Mouse (Mus musculus): ENCODE data around the gene Ebf1. TPM values are rescaled to one million over a fixed set of nuclear protein-coding genes. Genes with fewer than 3 reads are reported as not detected.

The Ebf1 gene
- polyA plus RNA-seq, 1 experiment, result 2.8 TPM

DNA sequence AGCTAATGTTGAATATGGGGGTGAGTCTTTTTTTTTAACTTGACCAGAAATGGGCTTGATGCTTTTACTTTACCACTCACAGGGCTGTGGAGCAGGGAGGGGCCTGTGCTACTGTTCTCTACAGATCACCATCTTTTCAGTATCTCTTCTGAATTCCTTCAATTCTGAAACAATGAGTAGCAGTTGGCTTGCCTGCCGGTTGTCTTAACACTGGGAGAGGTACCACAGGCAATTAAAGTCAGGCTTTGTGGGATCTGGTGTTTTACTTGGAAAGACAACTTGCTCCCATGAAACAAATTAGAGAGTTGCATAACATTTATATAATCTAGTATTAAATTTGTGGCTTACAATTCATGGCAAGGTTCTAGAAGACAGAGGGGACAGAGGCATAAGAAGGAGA, 294.6 kb downstream of the Ebf1 start:
- 59% methylated on average over 1 of the region's 1 CpGs for WGBS
- no peak for DNase-seq (ENCODE audit: low read depth, low spot score)

DNA sequence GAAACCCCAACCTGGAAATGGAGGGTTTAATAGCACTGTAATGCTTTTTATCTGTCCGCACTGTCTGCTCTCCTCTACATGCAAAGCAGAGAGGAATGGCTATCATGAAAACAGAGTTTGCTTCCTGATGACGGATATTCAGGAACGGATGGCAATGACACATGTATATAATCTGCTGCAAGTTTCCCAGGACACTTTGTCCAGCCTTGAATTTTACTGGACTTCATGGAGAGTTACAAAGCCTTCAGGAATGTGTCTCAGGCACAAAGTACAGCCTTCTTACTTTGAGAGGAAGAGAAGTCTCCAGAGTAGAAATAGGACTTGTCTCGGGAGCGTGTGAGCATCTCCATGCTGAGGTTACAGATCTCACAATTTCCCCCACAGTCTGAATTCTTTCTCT, 296.7 kb downstream of the Ebf1 start:
- DNase-seq (ENCODE audit: low read depth, low spot score), result no peak
- WGBS, result 70% methylated on average over 5 of the region's 5 CpGs

DNA sequence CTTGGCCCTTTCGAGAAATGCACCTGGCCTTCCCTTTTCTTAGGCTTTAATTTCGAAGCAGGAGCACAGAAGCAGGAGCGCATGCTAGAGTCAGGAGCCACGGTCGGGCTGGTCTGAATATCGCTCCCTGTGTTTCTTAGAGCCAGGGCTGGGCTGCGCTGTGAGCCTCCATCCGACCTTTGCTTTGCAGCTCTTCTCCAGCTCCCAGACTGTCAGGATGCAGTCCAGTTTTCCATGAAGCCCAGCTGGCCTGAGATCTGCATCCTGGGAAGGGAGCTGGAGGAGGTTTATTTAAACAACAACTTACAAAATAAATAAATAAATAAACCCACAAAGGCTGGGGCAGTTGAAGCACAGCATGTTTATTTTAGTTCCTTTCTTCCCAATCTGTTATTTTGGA, 299.9 kb downstream of the Ebf1 start:
- DNase-seq (ENCODE audit: low read depth, low spot score), result no peak
- WGBS, result 55% methylated on average over 8 of the region's 8 CpGs

DNA sequence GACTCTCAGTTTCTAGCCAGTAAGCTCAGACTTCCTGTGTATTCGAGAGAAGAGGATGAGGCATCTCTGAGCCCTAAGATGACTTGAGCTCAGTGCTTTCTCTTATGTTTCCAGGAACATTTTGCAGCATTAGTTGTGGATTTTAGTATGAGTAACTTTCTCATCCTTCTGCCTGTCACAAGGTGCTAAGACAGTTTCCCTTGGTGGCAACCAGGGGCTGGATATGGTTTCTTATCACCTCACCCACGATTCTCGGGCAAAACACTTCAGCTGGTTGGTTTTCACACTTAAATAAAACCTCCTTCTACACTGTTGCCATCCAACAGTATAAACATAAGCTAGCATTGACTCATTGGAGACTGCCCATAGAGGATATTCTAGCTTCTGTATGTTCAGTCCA, 306.0 kb downstream of the Ebf1 start:
- no peak for DNase-seq (ENCODE audit: low read depth, low spot score)
- 64% methylated on average over 3 of the region's 3 CpGs for WGBS

DNA sequence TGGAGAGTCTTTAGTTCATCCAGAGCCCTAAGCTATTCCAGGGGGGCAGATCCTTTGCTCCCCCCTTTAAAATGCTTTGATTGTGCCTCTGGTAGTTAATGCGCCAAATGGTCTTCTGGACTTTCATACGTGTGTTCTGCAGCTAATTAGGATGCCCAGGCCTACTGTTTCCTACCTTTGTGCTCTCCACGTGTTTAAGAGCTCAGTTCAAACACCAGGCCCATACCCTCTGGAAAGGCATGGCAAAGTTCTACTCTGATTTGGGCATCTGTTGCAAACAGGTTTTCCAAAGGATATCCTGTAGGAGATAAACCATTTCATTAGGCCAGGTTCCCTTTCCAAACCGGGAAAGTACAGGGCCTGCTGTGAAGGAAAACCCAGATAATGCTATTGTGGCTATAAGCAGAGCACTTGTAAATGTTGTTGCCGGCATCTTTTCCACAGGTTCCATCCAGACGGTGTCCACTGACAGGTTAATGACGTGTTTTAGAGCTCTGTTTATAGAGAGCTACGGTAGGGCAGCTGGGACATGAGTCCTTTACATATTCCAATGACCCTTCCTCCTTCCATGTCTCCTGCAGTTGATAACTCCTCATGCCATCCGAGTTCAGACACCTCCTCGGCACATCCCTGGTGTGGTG, 306.9 kb downstream of the Ebf1 start:
- no peak for DNase-seq (ENCODE audit: low read depth, low spot score)
- WGBS, result 68% methylated on average over 10 of the region's 10 CpGs

DNA sequence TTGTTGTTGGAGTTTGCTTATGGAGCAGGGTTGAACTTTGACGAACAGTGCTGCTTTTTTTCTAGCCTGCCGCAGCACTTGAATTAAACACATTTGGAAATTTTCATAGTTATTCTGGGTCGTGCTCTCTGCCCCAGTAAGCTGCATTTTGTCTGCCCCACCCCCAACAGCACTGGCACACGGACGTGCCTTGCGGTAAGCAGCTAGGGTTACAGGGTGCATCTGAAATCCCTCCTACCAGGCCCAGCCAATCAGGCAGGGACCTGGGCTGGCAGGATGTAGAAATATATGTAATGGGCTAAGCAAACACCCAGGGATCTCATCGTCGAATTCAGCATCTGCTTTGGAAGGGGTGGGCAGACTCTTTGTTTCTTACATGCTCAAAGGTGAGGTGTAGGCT, 307.8 kb downstream of the Ebf1 start:
- 50% methylated on average over 8 of the region's 8 CpGs for WGBS
- no peak for DNase-seq (ENCODE audit: low read depth, low spot score)

DNA sequence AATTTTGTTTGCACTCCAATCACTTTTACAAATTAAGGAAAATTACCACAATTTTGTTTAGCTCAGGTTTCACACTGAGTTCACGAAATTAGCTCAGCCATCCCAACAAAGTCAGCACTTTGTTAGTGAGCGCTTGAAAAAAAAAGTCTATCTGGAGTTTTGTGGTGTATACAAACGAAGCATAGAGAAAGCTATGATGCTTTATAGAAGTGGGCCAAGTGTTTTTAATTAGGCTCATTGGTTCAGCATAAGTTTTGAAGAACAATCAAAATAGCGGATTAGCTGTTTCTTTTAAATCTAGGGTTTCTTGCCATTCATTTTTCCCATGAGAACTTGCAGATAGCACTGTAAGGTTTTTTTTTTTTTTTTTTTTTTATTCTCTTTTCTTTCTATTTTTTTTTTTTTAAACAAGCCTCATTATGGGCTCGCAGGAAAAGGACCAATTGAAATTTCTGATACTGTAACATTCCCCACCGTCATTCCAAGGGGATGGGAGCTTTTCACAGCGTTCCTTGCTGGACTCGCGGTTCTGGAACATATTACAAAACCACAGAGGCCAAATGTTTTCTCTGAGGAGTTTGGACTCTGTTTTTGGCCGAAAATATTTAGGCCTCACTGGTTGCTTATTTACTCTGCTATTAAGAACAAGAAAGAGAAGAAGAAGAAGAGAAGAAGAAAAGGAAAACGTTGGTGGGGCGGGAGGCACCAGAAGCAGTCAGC, 308.8 kb downstream of the Ebf1 start:
- DNase-seq (ENCODE audit: low read depth, low spot score), result no peak
- 71% methylated on average over 12 of the region's 12 CpGs for WGBS

DNA sequence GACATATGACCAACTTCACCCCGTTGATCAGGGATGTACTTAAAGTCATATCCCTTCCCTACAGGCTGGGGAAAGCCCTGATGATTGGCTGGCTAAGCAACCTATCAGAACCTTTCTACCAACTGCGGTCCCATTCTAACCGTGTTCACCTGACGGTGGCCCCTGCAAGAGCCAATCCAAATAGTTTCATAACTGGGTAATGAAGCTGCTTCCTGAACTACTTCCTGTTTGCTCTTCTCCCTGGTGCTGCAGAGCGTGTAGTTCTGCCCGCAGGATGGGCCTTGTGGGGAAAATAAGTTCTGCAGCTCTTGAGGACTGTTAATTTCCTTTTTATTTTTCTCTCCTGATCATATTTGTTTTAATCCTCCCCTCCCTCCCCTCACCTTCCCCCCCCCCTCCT, 311.3 kb downstream of the Ebf1 start:
- no peak for DNase-seq (ENCODE audit: low read depth, low spot score)
- 78% methylated on average over 6 of the region's 6 CpGs for WGBS

DNA sequence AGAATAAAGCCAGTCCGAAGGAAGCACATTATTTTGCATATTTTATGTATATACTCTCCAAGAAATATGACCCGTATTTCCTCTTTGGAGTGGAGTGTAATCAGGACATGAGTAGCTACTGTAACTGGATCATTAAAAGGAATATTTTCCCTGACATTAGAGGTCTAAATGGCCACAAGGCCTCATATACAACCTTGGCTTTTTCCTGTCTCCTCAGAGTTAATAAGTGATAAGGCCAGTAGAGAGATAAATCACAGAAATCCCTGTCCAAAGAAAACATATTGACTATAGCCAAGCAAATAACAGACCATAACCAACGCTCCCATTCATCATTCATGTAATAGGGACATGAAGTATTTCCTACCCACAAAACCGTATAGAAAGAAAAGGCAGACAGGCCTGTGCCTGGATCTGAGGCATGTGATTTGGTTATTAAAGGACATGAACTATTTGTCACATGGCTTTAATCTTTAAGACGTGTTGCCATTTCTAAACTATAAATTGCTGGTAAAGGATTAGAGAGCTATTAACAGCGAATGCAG, 315.9 kb downstream of the Ebf1 start:
- WGBS, result 71% methylated on average over 6 of the region's 6 CpGs
- DNase-seq (ENCODE audit: low read depth, low spot score), result no peak

DNA sequence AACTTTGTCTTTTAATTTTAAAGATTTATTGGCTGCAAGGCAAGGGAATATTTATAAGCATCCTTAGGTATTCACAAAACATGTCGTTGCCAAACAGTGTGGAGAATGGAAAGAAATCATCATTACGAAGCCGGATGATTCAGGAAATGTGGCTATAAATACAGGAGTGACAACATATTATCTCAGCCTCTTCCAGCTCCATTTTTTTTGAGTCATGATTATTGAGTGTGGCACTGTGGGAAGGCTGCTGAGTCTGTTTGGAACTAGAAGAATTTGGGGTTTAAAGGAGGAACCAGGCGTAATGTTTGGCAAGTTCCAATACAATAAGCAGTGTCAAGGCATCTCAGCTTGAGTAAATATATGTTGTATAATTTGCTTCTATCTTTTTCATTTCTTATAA, 326.7 kb downstream of the Ebf1 start:
- no peak for DNase-seq (ENCODE audit: low read depth, low spot score)
- 71% methylated on average over 4 of the region's 4 CpGs for WGBS

DNA sequence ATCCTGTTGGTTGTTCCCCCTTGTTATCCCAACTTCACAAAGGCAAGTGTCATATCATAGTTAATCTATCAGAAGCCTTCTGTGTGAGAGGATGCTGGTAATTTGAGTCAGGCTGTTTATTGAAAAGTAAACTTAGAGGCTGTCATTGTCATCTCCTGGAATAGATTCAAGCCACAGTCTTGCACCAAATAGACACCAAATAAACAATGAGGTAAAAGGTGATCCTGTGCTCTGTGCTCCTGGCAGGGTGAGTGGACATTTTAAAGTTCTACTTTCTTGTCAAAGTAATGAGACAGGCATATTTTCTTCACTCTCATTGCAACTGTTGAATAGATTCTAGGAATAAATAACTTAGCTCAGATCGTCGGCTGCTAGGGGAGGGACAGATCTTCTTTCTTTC, 327.3 kb downstream of the Ebf1 start:
- no peak for DNase-seq (ENCODE audit: low read depth, low spot score)
- WGBS, result 82% methylated on average over 2 of the region's 2 CpGs

DNA sequence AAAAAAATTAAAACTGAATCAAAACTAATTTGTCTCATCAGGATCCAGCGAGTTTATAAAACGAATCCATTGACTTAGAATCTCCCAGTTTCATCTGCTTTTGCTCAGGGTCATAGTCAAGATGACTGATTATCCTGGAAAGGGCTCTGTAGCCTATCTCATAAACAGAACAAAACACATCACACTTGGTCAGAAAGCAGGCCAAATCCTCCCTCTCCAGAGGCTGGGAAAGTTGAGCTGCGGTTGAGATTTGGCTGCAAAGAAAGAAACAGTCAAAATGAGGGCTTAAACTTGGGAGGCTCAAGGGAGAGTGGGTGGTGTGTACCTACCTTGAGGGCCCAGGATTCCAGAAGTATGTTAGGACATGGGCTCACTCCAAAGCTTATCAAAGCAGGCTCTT, 329.5 kb downstream of the Ebf1 start:
- DNase-seq (ENCODE audit: low read depth, low spot score), result no peak
- 68% methylated on average over 3 of the region's 3 CpGs for WGBS

DNA sequence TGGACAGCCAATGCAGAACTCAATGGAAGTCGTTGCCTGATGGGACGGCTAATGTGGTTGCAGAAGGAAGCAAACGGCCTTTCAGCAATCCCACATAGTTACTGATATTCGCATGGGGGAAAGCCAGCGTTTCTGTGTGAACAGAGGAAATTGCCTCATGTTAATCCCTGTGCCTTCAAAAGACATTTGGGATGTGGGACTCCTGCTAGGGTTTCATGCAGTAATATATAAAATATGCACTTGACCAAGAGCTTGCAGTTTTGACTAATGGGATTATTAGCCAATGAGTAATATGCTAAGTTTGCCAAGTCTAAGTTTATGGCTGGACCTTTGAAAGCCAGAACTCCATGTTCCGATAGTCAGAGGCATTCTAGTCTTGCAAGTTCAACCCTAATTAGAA, 331.4 kb downstream of the Ebf1 start:
- WGBS, result 52% methylated on average over 6 of the region's 6 CpGs
- no peak for DNase-seq (ENCODE audit: low read depth, low spot score)

DNA sequence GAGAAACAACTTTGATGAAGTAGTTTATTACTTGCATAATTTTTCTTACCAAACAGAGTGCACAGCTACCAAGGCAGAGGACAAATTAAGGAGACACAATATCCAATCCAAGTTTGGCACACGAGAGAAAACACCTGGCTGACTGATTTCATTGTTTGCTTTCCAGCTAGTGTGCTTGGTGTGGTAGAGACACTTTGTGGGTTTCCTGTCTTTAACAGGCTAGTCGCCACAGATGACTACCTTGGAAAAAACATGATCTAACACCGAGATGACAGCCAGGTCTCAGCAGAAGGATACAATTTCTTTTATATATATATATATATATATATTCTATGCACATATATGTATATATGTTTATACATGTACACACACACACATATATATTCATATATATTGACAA, 332.0 kb downstream of the Ebf1 start:
- WGBS, result 42% methylated on average over 3 of the region's 3 CpGs
- DNase-seq (ENCODE audit: low read depth, low spot score), result no peak

DNA sequence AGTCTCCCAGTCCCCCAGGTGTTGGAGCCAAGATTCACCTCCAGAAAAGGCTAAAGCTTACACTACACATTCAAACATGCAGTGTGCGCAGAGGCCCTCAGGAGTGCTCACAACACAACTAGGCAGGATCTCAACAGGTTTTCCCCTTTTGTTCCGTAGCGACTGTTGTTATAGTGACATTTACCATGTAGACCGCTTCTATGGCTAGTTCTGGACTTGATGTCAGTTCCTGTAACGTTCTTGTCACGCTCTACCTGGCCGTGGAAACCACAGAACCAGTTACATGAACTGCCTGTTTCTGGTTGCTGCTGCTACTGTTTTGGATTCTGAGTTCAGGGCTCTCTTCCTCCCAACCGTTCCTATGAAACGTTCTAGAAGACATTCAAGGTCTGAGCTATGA, 333.2 kb downstream of the Ebf1 start:
- WGBS, result 84% methylated on average over 9 of the region's 9 CpGs
- DNase-seq (ENCODE audit: low read depth, low spot score), result no peak

DNA sequence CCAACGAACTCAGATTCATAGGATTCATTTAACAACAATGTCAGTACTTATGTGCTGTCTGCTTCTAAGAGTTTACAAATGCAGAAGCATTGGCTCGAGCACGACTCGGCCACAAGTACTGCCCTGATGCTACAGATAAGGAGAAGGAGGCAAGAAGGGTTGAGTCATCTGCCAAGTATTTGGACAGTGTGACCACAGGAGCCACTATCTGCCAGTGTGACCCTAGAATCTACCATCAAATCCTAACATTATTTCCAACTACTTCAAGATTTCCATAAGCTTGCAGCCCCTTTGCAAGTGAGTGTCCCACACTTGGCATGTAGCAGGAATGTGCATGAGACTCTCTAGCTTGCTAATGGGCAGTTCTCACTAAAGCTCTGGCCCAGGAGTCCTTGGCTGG, 334.4 kb downstream of the Ebf1 start:
- DNase-seq (ENCODE audit: low read depth, low spot score), result no peak
- 74% methylated on average over 4 of the region's 4 CpGs for WGBS

DNA sequence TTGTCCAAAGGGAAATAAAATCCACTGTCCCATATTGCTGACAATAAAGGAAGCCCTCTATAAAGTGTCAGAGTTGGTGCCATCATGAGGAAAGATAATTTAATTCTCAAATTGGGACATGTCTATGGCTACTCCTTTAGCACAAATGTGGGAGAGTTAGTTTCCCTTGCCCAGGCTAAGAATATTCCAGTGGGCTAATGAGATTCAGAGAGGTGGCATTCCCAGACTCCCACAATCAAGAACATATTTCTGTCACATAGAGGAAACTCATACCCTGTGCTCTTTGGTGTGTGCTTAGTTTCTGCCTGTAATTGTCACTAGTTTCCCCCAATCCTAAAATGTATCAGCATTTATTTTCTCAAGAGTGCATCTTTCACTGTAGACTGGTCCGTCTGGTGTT, 336.2 kb downstream of the Ebf1 start:
- DNase-seq (ENCODE audit: low read depth, low spot score), result no peak
- 85% methylated on average over 1 of the region's 1 CpGs for WGBS

DNA sequence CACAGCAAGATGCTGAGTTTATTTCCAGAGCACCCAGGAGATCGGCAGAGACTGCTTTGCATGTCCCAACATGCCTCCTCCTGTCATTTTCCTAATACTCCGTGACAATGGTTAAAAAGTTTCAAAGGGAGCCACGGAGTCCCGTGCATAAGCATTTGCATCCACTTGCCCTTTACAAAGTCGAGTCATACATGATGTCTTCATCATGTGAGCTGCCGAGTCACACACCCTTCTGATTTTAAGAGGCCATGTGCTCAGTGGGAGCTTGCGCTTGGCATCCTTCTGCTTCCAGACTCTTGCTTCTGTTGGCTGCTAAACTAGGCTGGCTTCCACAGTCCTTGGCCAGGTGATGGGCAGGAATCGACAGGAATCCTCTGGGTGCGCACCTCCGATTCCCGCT, 336.7 kb downstream of the Ebf1 start:
- WGBS, result 84% methylated on average over 11 of the region's 11 CpGs
- DNase-seq (ENCODE audit: low read depth, low spot score), result no peak

DNA sequence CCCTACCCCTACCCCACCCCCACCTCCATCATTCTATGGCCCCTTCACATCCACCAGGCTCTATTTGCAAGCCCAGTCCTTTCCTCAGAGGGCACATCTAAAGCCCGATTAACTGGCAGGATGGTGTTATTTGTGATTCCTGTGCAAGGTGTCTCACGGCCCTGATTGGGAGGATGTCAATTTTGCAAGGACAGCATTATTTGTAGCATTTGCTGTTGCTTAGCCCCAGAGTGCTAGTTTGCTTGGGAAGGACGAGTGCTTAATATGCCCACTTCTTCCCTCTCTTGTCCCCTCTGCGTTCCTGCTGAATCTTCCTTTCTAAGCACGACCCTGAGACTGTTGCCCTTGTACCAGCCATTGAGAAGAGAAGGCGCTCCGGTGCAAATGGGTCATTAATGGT, 337.2 kb downstream of the Ebf1 start:
- 87% methylated on average over 7 of the region's 7 CpGs for WGBS
- no peak for DNase-seq (ENCODE audit: low read depth, low spot score)

DNA sequence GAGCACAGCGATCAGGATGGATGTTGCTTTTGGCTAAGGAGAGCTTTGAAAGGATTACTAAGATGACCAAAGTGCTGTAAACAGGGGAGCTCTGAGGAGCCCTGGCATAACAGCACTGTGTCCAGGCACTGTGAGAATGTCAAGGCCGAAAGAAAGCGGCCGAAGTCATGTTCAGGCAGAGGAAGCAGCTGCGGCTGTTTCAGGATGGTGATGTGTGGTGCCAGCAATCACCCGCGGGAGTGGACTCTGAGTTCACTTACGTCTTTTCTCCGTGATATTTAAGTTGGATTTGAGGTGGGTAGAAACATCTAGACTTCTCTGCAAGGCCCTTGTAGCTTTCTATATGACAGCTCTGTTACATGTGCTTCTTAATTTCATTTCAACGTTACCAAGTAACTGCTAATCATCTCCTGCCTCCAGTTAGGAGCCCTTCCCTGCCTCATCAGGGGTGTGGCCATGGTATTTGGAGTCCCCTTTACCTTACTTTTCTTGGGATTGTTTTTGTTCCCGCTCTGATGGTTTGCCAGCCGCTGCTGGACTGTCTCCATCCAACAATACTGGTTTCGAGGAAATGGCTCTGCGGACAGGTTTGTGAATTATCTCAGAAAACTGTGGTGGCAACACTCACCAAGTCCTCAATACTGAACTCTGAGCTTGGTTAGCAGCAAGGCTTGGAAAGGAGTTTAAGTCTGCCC, 345.8 kb downstream of the Ebf1 start:
- DNase-seq (ENCODE audit: low read depth, low spot score), result no peak
- 80% methylated on average over 14 of the region's 14 CpGs for WGBS

DNA sequence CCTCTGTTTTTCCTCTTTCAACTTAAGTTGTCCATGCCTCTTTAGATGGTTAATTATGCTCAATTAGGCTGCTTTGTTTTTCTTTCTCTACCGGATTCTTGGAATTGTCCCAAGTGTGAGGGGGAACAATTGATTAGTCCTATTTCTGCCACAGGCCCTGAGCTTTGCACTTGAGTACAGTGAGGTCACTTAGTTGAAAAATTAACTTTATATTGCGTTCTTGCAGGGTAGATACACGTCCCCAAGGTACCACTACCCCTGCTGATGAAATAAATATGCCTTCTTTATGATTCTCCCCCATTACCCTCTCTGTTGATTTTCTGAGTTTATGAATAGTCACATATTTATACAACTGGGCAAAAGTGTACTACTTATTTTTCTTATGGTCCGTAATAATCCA, 351.9 kb downstream of the Ebf1 start:
- WGBS, result 46% methylated on average over 4 of the region's 4 CpGs
- no peak for DNase-seq (ENCODE audit: low read depth, low spot score)

Measured in large intestine, adult 2 months (tissue).